Mouse (Mus musculus) heart, adult 2 months (tissue): ENCODE data around the gene Mea1. TPM values are rescaled to one million over a fixed set of nuclear protein-coding genes. Genes with fewer than 3 reads are reported as not detected.

Experiments used
- DNase-seq, 2 experiments: peaks; one replicate each; pipeline ENCODE4 v3.0.0; 2021
- H3K27ac ChIP-seq: fragments of 200-600 bp; 2 replicates; pipeline ENCODE4 v1.8.1; 2022
- H3K27me3 ChIP-seq: fragments of 200-500 bp; 2 replicates; pipeline ENCODE4 v1.6.1; 2012; ENCODE audit warnings: mild to moderate bottlenecking, low read length, inconsistent platforms, mixed read lengths; ENCODE audit not compliant: control insufficient read depth, insufficient read depth
- H3K36me3 ChIP-seq: fragments of 200-500 bp; 2 replicates; pipeline ENCODE4 v1.6.1; 2012; ENCODE audit warnings: low read length, inconsistent platforms; ENCODE audit not compliant: control insufficient read depth, insufficient read depth
- H3K4me1 ChIP-seq: fragments of 200-500 bp; 2 replicates; pipeline ENCODE4 v1.6.1; 2011; ENCODE audit warnings: low read length; ENCODE audit not compliant: control insufficient read depth, insufficient read depth
- H3K4me3 ChIP-seq: fragments of 200-600 bp; 2 replicates; pipeline ENCODE4 v1.8.1; 2022
- H3K79me2 ChIP-seq: fragments of 200-500 bp; replicated peaks from 2 replicates; pipeline ENCODE4 v1.6.1; 2012; ENCODE audit warnings: mild to moderate bottlenecking, inconsistent platforms, low read length, moderate library complexity, mixed read lengths; ENCODE audit not compliant: control insufficient read depth, insufficient read depth
- H3K9ac ChIP-seq: fragments of 200-500 bp; 2 replicates; pipeline ENCODE4 v1.6.1; 2012; ENCODE audit warnings: low read depth, mild to moderate bottlenecking, control low read depth, inconsistent platforms, low read length, mixed read lengths
- CTCF ChIP-seq: fragments of 200-600 bp; IDR thresholded peaks from 2 replicates; pipeline ENCODE4 v1.8.1; 2022; ENCODE audit warnings: antibody characterized with exemption, mild to moderate bottlenecking, moderate library complexity
- EP300 ChIP-seq: fragments of 200-500 bp; IDR thresholded peaks from 2 replicates; pipeline ENCODE4 v1.6.1; 2011; ENCODE audit warnings: low read depth, low read length, control low read depth; ENCODE audit not compliant: insufficient read depth
- POLR2A ChIP-seq: fragments of 200-500 bp; IDR thresholded peaks from 2 replicates; pipeline ENCODE4 v1.6.1; 2011; ENCODE audit warnings: mild to moderate bottlenecking, low read depth, low read length, control low read depth; ENCODE audit not compliant: insufficient read depth
- WGBS: fragments of 180-500 bp; shearing (Covaris S2); methylation state at CpG from one replicate; pipeline ENCODE4 v1.1.7; 2018; 5-methylcytosine and 5-hydroxymethylcytosine counted together
- intact Hi-C: fragments of 180-260 bp; cut with DNase I; formaldehyde crosslinking; loops from one replicate; pipeline ENCODE4 v1.15.1; 2025
- polyA plus RNA-seq: library from polyadenylated mRNA; depleted of rRNA; stranded (reverse); fragments of >200 nt; gene quantifications from 2 replicates; pipeline ENCODE4 v1.2.3, GENCODE M21; 2012
- total RNA-seq, 2 experiments: library from RNA; stranded (reverse); gene quantifications; 2 replicates each; pipeline ENCODE4 v1.2.3; 2021

The Mea1 gene
- total and polyA plus RNA-seq, 3 experiments: 37.8 to 50.3 (median 45.4) TPM

- H3K9ac ChIP-seq: no peak overlapping the region
- WGBS: 84% methylated on average over 6 of the region's 6 CpGs
Observed at GRCm38 (mm10) chr17:46698515-46698914, 19.9 kb downstream of the Mea1 start.

GRCm38 (mm10) chr17:46699245-46699644 is 20.7 kb downstream of the Mea1 start:
- Histone ChIP-seq H3K4me3 (no peak overlapping the region), H3K27ac (no peak overlapping the region), H3K79me2 (0 out of 2 replicates have a peak, but pooled peaks cover 3% of the 10 kb centered on the region), H3K4me1 (peaks cover 8% of the 10 kb centered on the region), H3K27me3 (no peaks in the 10 kb centered on the region), H3K9ac (no peak overlapping the region), H3K36me3 (no peaks in the 10 kb centered on the region)
- intact Hi-C loops: no loop called here
- DNase-seq: no peak
- TF ChIP-seq POLR2A: no peak
- no peak for TF ChIP-seq CTCF
- TF ChIP-seq EP300: no peak
- 86% methylated on average over 5 of the region's 5 CpGs for WGBS

More at GRCm38 (mm10) chr17:46698515-46698914, 19.9 kb downstream of the Mea1 start:
- peaks cover 5% of the 10 kb centered on the region for H3K4me1 ChIP-seq
- no peaks in the 10 kb centered on the region for H3K36me3 ChIP-seq
- DNase-seq: no peak
- no peaks in the 10 kb centered on the region for H3K27me3 ChIP-seq
- intact Hi-C loops: no loop called here
- H3K27ac ChIP-seq: no peak overlapping the region
- TF ChIP-seq POLR2A: no peak
- no peak for TF ChIP-seq EP300
- no peak for TF ChIP-seq CTCF
- H3K79me2 ChIP-seq: 0 out of 2 replicates have a peak, but pooled peaks cover 3% of the 10 kb centered on the region
- H3K4me3 ChIP-seq: no peak overlapping the region

GRCm38 (mm10) chr17:46699912-46700311 is 21.3 kb downstream of the Mea1 start:
- no peak overlapping the region for H3K27ac ChIP-seq
- WGBS: 82% methylated on average over 3 of the region's 3 CpGs
- peaks cover 8% of the 10 kb centered on the region for H3K4me1 ChIP-seq
- intact Hi-C loops: loop anchor here (10.0 kb wide), 1 partner anchor 375 kb away; the partner anchor contains the start of gene Abcc10
- H3K4me3 ChIP-seq: no peak overlapping the region
- TF ChIP-seq EP300 (no peak), POLR2A (no peak), CTCF (no peak)
- no peaks in the 10 kb centered on the region for H3K36me3 ChIP-seq
- H3K9ac ChIP-seq: no peak overlapping the region
- H3K79me2 ChIP-seq: 0 out of 2 replicates have a peak, but pooled peaks cover 3% of the 10 kb centered on the region
- H3K27me3 ChIP-seq: no peaks in the 10 kb centered on the region
- no peak for DNase-seq

- Histone ChIP-seq H3K4me1 (peaks cover 9% of the 10 kb centered on the region), H3K27me3 (no peaks in the 10 kb centered on the region), H3K4me3 (no peak overlapping the region), H3K36me3 (no peaks in the 10 kb centered on the region), H3K9ac (0 out of 2 replicates have a peak overlapping the region, but pooled peaks have one; percentile 6), H3K27ac (no peak overlapping the region), H3K79me2 (0 out of 2 replicates have a peak, but pooled peaks cover 3% of the 10 kb centered on the region)
- 42% methylated on average over 12 of the region's 12 CpGs for WGBS
- DNase-seq: no peak
- intact Hi-C loops: loop anchor here (10.0 kb wide), 1 partner anchor 377 kb away; the partner anchor contains the start of gene Abcc10
- TF ChIP-seq POLR2A (no peak), EP300 (no peak), CTCF (no peak)
Observed at GRCm38 (mm10) chr17:46701489-46701888, 22.9 kb downstream of the Mea1 start.

- no peaks in the 10 kb centered on the region for H3K36me3 ChIP-seq
- 84% methylated on average over 12 of the region's 12 CpGs for WGBS
- no peaks in the 10 kb centered on the region for H3K27me3 ChIP-seq
- 0 out of 2 replicates have a peak, but pooled peaks cover 3% of the 10 kb centered on the region for H3K79me2 ChIP-seq
- intact Hi-C loops: loop anchor here (2.0 to 10.0 kb wide), 2 partner anchors 19 to 377 kb away; partner anchors contain the start of gene Abcc10
- peaks cover 11% of the 10 kb centered on the region for H3K4me1 ChIP-seq
- no peak overlapping the region for H3K9ac ChIP-seq
- no peak overlapping the region for H3K4me3 ChIP-seq
- no peak for DNase-seq
- H3K27ac ChIP-seq: no peak overlapping the region
- TF ChIP-seq POLR2A: no peak
Observed at GRCm38 (mm10) chr17:46702100-46702499, 23.5 kb downstream of the Mea1 start.

- H3K4me3 ChIP-seq: no peak overlapping the region
- 0 out of 2 replicates have a peak, but pooled peaks cover 3% of the 10 kb centered on the region for H3K79me2 ChIP-seq
- DNase-seq: no peak
- no peaks in the 10 kb centered on the region for H3K36me3 ChIP-seq
- peaks cover 11% of the 10 kb centered on the region for H3K4me1 ChIP-seq
- H3K27ac ChIP-seq: no peak overlapping the region
- H3K27me3 ChIP-seq: no peaks in the 10 kb centered on the region
- no peak overlapping the region for H3K9ac ChIP-seq
- TF ChIP-seq CTCF (no peak), POLR2A (no peak)
- 71% methylated on average over 5 of the region's 5 CpGs for WGBS
- intact Hi-C loops: loop anchor here (2.0 to 10.0 kb wide), 2 partner anchors 20 to 378 kb away; partner anchors contain the start of gene Abcc10
Observed at GRCm38 (mm10) chr17:46702506-46702905, 23.9 kb downstream of the Mea1 start.
